Mouse (Mus musculus): ENCODE data around the gene Adprh.

GRCm38 (mm10) chr16:38401468-38401867, 51.0 kb downstream of the Adprh start:
- TF ChIP-seq CTCF (IDR thresholded peaks at IDR 0.05; ENCODE audit: control insufficient read depth, insufficient read depth, low read length) (no peak), POLR2A (IDR thresholded peaks at IDR 0.05; ENCODE audit: borderline replicate concordance, control insufficient read depth, low read depth, low read length) (no peak)

All from bone marrow, adult 2 months (tissue).